Mouse (Mus musculus) bone marrow macrophage, adult 2 months (primary cell): ENCODE measurements around the gene Parvb. TPM values are rescaled to one million over a fixed set of nuclear protein-coding genes. Genes with fewer than 3 reads are reported as not detected.

Experiments
- H3K27ac ChIP-seq: 2 replicates; pipeline ENCODE4 v1.5.1; 2012; ENCODE audit warnings: low read depth, low read length; ENCODE audit not compliant: insufficient read depth
- H3K4me1 ChIP-seq: 2 replicates; pipeline ENCODE4 v1.6.1; 2012; ENCODE audit warnings: low read length; ENCODE audit not compliant: control insufficient read depth, insufficient read depth
- H3K4me3 ChIP-seq: 2 replicates; pipeline ENCODE4 v1.5.1; 2012; ENCODE audit warnings: mild to moderate bottlenecking, low read length, moderate library complexity; ENCODE audit not compliant: insufficient read depth
- CTCF ChIP-seq: IDR thresholded peaks from 2 replicates; pipeline ENCODE4 v1.5.1; 2012; ENCODE audit warnings: low read depth, mild to moderate bottlenecking, low read length, moderate library complexity
- POLR2A ChIP-seq: IDR thresholded peaks from 2 replicates; pipeline ENCODE4 v1.6.1; 2012; ENCODE audit warnings: mild to moderate bottlenecking, low read depth, low read length, borderline replicate concordance
- polyA plus RNA-seq: library from polyadenylated mRNA; stranded (reverse); fragments of >200 nt; gene quantifications from 2 replicates; pipeline ENCODE4 v1.2.4, GENCODE M21; 2012; ENCODE audit not compliant: missing spikeins, insufficient read depth, insufficient read length

Gene Parvb
- polyA plus RNA-seq, 1 experiment, result 35.7 TPM

DNA sequence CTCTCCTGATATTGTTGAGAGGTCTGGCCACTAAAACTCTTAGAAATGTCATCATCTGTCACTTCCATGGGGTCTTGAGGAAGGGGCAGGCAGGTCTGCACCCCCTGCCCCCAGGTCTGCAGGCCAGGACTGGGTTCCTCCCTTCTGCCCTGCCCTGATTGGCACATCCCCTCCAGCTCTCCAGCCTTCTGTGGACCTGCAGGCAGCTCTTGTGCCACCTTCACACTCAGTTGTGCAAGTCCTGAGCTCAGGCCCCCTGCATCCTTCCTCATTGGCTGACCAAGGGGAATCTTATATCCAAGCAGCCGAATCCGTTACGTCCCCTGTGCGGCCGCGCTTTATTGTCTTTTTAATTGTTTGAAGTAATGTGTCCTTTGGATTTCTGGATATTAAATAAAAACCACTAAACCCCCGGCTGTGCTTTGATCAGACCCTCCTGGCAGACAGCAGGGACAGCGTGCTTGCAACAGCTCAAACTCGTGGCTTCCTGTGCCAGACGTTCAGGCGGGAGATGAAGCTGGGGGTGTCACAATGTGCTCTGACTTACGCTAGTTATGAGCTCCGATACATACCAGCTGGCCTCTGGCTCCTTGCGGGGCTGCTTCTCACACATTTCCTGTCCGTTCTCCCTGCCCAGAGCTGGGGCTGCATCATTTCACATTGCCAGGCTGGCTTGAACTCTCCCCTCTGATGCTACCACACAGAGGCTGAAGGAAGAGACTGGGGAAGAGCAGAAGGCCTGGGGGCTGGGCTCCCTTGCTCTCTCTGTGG lies 83.6 kb downstream of the Parvb start:
- Histone ChIP-seq H3K4me3 (no peak overlapping the region), H3K4me1 (peaks cover 51% of the 10 kb centered on the region), H3K27ac (peak overlapping the region; percentile 80)
- no peak for TF ChIP-seq POLR2A
- TF ChIP-seq CTCF, result no peak

GRCm38 (mm10) chr15:84319393-84319792 lies 87.5 kb downstream of the Parvb start:
- H3K4me1 ChIP-seq, result peaks cover 62% of the 10 kb centered on the region
- TF ChIP-seq CTCF (no peak), POLR2A (no peak)
- H3K4me3 ChIP-seq, result no peak overlapping the region
- no peak overlapping the region for H3K27ac ChIP-seq

- H3K27ac ChIP-seq, result peak overlapping the region; percentile 84
- TF ChIP-seq POLR2A, result no peak
- no peak for TF ChIP-seq CTCF
- H3K4me3 ChIP-seq, result no peak overlapping the region
- peaks cover 47% of the 10 kb centered on the region for H3K4me1 ChIP-seq
These were observed 89.8 kb downstream of the Parvb start for GRCm38 (mm10) chr15:84321544-84322174.

GRCm38 (mm10) chr15:84323966-84324869 lies 92.4 kb downstream of the Parvb start, which contains the start of gene Parvg:
Gene Parvg (plus strand): TSS chr15:84324026.
- peaks cover 49% of the 10 kb centered on the region for H3K4me1 ChIP-seq
- TF ChIP-seq CTCF (no peak), POLR2A (no peak)
- peak within 1 kb of the TSS; percentile 98 for H3K27ac ChIP-seq
- H3K4me3 ChIP-seq, result peak within 1 kb of the TSS; percentile 71

- Histone ChIP-seq H3K4me3 (peak overlapping the region; percentile 71), H3K27ac (peak overlapping the region; percentile 98), H3K4me1 (peaks cover 48% of the 10 kb centered on the region)
- TF ChIP-seq CTCF (no peak), POLR2A (no peak)
These were observed 93.2 kb downstream of the Parvb start for GRCm38 (mm10) chr15:84324870-84325553.

DNA sequence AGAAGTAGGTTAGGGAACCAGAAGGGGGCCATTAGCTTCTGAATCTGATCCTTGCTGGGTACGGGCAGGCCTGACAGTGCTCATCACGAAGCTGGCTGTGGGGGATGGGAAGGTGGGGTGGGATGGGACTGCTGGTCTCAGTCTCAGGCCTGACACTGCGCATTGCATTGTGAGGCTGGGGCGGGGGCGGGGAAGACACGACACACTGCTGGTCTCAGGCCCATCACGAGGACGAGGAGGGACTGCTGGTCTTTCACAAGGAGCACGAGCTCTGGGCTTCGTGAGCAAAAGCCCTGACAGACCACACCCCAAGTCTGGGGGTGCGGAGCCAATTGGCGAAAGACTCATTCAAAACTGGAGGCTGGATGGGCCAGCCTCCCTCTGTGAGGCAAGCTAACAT lies 93.9 kb downstream of the Parvb start:
- peak overlapping the region; percentile 71 for H3K4me3 ChIP-seq
- TF ChIP-seq POLR2A (no peak), CTCF (no peak)
- peaks cover 42% of the 10 kb centered on the region for H3K4me1 ChIP-seq
- peak overlapping the region; percentile 98 for H3K27ac ChIP-seq

GRCm38 (mm10) chr15:84328870-84329269 lies 97.0 kb downstream of the Parvb start:
- TF ChIP-seq POLR2A (no peak), CTCF (no peak)
- H3K4me1 ChIP-seq, result peaks cover 16% of the 10 kb centered on the region
- H3K4me3 ChIP-seq, result no peak overlapping the region
- no peak overlapping the region for H3K27ac ChIP-seq

DNA sequence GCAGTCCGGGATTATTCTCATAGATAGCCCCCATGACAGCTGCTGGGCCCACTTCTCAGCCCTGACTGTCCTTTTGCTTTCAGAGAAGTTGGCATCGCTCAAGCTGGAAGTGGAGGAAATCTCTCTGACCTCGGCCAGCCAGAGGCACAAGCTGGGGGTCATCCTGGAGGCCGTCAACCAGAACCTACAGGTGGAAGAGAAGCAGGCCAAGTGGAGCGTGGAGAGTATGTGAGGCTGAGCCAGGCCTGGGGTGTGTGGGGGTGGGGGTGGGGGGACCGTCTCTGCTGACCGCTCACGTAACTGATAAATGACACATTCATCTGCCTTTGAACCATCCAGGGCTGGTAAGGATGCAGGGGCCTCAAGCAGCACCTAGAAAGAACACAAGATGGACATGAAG lies 98.1 kb downstream of the Parvb start:
- TF ChIP-seq POLR2A (no peak), CTCF (no peak)
- Histone ChIP-seq H3K27ac (no peak overlapping the region), H3K4me3 (no peak overlapping the region), H3K4me1 (peaks cover 10% of the 10 kb centered on the region)

DNA sequence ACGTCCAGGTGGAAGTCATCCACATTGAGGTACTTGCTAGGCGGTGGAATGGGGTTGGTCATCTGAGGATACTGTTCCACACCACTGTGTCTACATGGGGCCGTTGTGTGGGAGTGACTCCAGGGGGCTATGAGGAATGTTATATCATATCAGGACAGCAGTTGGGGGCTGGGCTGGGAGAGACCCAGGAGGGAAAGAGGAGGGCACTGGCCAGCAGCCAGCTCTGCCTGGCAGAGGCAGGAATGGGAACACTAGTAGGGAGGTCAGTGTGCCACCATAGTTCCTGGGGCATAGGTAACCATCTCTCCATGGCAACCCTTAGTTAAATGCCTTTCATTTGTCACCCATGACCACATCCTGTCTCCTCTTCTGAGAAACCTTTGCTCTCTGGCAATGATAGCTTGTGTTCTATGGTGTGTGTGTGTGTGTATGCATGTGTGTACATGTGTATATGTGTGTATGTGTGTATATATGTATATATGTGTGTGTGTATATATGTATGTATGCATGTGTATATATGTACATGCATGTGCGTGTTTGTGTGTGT lies 99.3 kb downstream of the Parvb start:
- Histone ChIP-seq H3K27ac (no peak overlapping the region), H3K4me3 (no peak overlapping the region), H3K4me1 (peaks cover 8% of the 10 kb centered on the region)
- TF ChIP-seq CTCF (no peak), POLR2A (no peak)
